ENCODE assay signal across 24 mouse cellular contexts in the genomic region with DNA sequence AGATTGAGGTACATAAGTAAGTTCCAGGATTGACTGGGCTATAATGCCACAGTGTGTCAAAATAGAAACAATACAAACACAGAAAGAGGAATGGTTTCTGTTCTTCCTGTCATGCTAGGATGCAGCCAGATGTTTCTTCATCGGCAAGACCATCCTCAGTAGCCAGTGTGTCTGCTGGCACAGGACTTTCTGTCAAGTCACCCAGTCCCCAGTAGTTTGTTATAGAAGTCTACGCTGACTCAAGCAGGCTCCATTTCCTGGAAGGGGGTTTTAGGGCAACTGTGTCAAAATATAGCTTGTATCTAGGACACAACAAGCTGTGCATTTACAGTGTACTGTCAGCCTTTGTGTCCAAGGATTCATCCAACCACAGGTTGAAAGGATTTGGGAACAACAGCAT.
DNase-seq lines count a peak whose midpoint lies in the region; TF ChIP-seq lines count a peak whose summit lies in the region.
"Had no signal": no experiment of that assay in that cellular context is flagged by ENCODE, and none has a peak within 500 bp of the region (broad histone marks: within the 10 kb centered on the region; RNA-seq: fewer than 3 reads in every experiment).

No protein-coding gene starts in this region.

- peak; percentile 19 for DNase-seq in heart, adult 11 months
- no peak for DNase-seq in heart, postnatal 14 days
- DNase-seq in thymus, postnatal 4 days = peak; percentile 16
- no peak for DNase-seq in thymus, adult 2 months
- DNase-seq in limb, embryonic 10.5 days (ENCODE audit: low spot score) = peak; percentile 7
- no peak for DNase-seq in spleen, postnatal 4 days (ENCODE audit: low spot score in 2 of 2)
- no peak for DNase-seq in embryo, embryonic 10.5 days (ENCODE audit: low spot score)
- DNase-seq: adrenal gland, adult 8-10 months; adrenal gland, postnatal 14 days; adrenal gland, postnatal 36 days; B cell, adult 2 months; cerebellum, adult 11-12 months; cerebellum, adult 2 months; cerebellum, adult 9-10 months; cerebellum, postnatal 10 days; cerebellum, postnatal 25 days; embryo, embryonic 11 days had no signal

- TF ChIP-seq POLR2A in thymus, adult 2 months (IDR thresholded peaks at IDR 0.05; ENCODE audit: control insufficient read depth, extremely low read depth, insufficient read depth, low read length, poor library complexity) = no peak

- H3K4me3 ChIP-seq in thymus, adult 2 months (ENCODE audit: control insufficient read depth, insufficient read depth, low read length) = no peak overlapping the region
- no peak overlapping the region for H3K4me3 ChIP-seq in limb, embryonic 10.5 days
- H3K4me3 ChIP-seq: embryonic facial prominence, embryonic 13.5 days; embryonic facial prominence, embryonic 15.5 days; erythroblast, embryonic 14.5 days; forebrain, embryonic 13.5 days had no signal

- no peaks in the 10 kb centered on the region for H3K36me3 ChIP-seq in thymus, adult 2 months (ENCODE audit: control insufficient read depth, insufficient read depth, low read length)
- H3K36me3 ChIP-seq in limb, embryonic 10.5 days = no peaks in the 10 kb centered on the region
- H3K36me3 ChIP-seq: embryonic facial prominence, embryonic 13.5 days; embryonic facial prominence, embryonic 15.5 days; G1E had no signal

- no peaks in the 10 kb centered on the region for H3K9me3 ChIP-seq in limb, embryonic 10.5 days (replicated peaks)
- H3K9me3 ChIP-seq: embryonic facial prominence, embryonic 13.5 days; embryonic facial prominence, embryonic 15.5 days; forebrain, embryonic 13.5 days had no signal

- H3K4me1 ChIP-seq in thymus, adult 2 months (replicated peaks; ENCODE audit: control insufficient read depth, insufficient read depth, low read length) = peaks cover 70% of the 10 kb centered on the region
- H3K4me1 ChIP-seq in limb, embryonic 10.5 days = peaks cover 11% of the 10 kb centered on the region; the same call in 1 of the 2 replicates

- WGBS in thymus, adult 2 months = 19% methylated on average over 2 of the region's 2 CpGs
- WGBS in limb, embryonic 10.5 days = 92% methylated on average over 2 of the region's 2 CpGs

- H3K27ac ChIP-seq in thymus, adult 2 months (ENCODE audit: control insufficient read depth, insufficient read depth, low read length) = no peak overlapping the region
- H3K27ac ChIP-seq in limb, embryonic 10.5 days = no peak overlapping the region
- H3K27ac ChIP-seq: embryonic facial prominence, embryonic 13.5 days; embryonic facial prominence, embryonic 15.5 days; forebrain, embryonic 13.5 days had no signal

- H3K27me3 ChIP-seq in thymus, adult 2 months (ENCODE audit: control insufficient read depth, insufficient read depth, low read length) = no peaks in the 10 kb centered on the region
- no peaks in the 10 kb centered on the region for H3K27me3 ChIP-seq in limb, embryonic 10.5 days (ENCODE audit: low read depth, poor library complexity, severe bottlenecking)
- H3K27me3 ChIP-seq: CH12.LX; embryonic facial prominence, embryonic 13.5 days; embryonic facial prominence, embryonic 15.5 days; forebrain, embryonic 13.5 days; Patski had no signal

- TF ChIP-seq CTCF in thymus, adult 2 months (IDR thresholded peaks at IDR 0.05; ENCODE audit: borderline replicate concordance, control insufficient read depth, extremely low read depth, insufficient read depth, low read length, poor library complexity) = no peak

- intact Hi-C loops in heart, postnatal 14 days (cut with DNase I) = no loop called here

Comparison
In these comparisons a context has a peak if more than half of its experiments do, and no peak if none do; other contexts are left out.
1. DNase-seq: peak in heart, adult 11 months (single experiment), thymus, postnatal 4 days (single experiment) and limb, embryonic 10.5 days (single experiment); none in heart, postnatal 14 days (0 of 2), thymus, adult 2 months (single experiment), spleen, postnatal 4 days (0 of 2) and embryo, embryonic 10.5 days (single experiment).